Mouse (Mus musculus) testis, adult 2 months (tissue): ENCODE data around the gene Fuz.
A peak's percentile ranks its signal among the peaks of the same experiment; 100 is the strongest.

Source experiments
- CTCF ChIP-seq: fragments of 200-500 bp; IDR thresholded peaks from 2 replicates; pipeline ENCODE4 v1.5.1; 2012; ENCODE audit warnings: low read depth, mild to moderate bottlenecking, inconsistent platforms, low read length, moderate library complexity; ENCODE audit not compliant: control insufficient read depth, insufficient read depth, insufficient replicate concordance
- POLR2A ChIP-seq: fragments of 200-500 bp; IDR thresholded peaks from 2 replicates; pipeline ENCODE4 v1.6.1; 2012; ENCODE audit warnings: low read depth, mild to moderate bottlenecking, inconsistent platforms, low read length, moderate library complexity; ENCODE audit not compliant: control insufficient read depth

DNA sequence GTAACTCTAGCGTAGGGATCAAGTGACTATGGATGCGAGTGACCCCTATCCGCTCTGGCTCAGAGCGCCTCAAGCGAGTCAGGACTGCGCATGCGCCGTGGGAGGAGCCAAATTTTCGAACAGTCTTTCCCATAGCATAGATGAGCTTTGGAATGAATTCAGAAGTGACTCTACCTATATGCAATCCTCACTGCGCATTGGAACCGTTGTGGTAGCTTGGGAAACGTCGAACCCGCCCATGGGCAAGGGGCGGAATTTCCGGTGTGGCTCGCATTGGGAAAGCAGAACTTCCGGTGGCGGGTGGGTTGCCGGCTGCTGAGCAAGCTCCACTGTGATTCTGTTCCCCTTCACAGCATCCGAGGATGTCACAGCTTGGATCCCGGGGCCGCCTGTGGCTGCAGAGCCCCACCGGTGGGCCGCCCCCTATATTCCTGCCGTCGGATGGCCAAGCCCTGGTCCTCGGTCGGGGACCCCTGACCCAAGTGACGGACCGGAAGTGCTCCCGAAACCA is 38.8 kb upstream of the Fuz start, which contains the start of gene Pnkp:
- TF ChIP-seq POLR2A (peak; percentile 57), CTCF (no peak)
